Mouse (Mus musculus): ENCODE measurements at regions not wholly inside any gene's neighbourhood (a gene's known extent, or its start where the extent isn't known, plus 50 kb on each side); places are given as distances from the start of the nearest gene placed in this dataset.
"Not testable (repeated sequence)": the region's sequence is repeated elsewhere in the genome, so short reads cannot be mapped to it uniquely, and the experiment has no call there.

GRCm38 (mm10) chr7:60293556-60293955 is 153.5 kb upstream of the Snrpn start:
- Histone ChIP-seq H3K27me3 (replicated peaks; ENCODE audit: control insufficient read depth, insufficient read depth, low read length) (no peaks in the 10 kb centered on the region), H3K9me3 (ENCODE audit: control insufficient read depth, low read length) (no peaks in the 10 kb centered on the region), H3K4me3 (ENCODE audit: low read length) (no peak overlapping the region), H3K36me3 (ENCODE audit: control insufficient read depth, insufficient read depth, low read length) (no peaks in the 10 kb centered on the region), H3K4me1 (ENCODE audit: control insufficient read depth, insufficient read depth, low read length) (no peaks in the 10 kb centered on the region), H3K4me2 (ENCODE audit: low read depth, low read length) (no peak overlapping the region), H3K27ac (ENCODE audit: low read length) (no peak overlapping the region), H3K9ac (ENCODE audit: low read depth, low read length) (no peak overlapping the region)
- ATAC-seq = no peak
- 89% methylated on average over 9 of the region's 9 CpGs for WGBS

GRCm38 (mm10) chr7:60244187-60244866 is 104.3 kb upstream of the Snrpn start:
- peak; percentile 100 for ATAC-seq
- H3K27ac ChIP-seq (ENCODE audit: low read length); H3K4me1 ChIP-seq (ENCODE audit: control insufficient read depth, insufficient read depth, low read length); H3K36me3 ChIP-seq (ENCODE audit: control insufficient read depth, insufficient read depth, low read length); H3K9ac ChIP-seq (ENCODE audit: low read depth, low read length); H3K27me3 ChIP-seq (replicated peaks; ENCODE audit: control insufficient read depth, insufficient read depth, low read length); H3K9me3 ChIP-seq (ENCODE audit: control insufficient read depth, low read length): not testable (repeated sequence)
- WGBS = 19% methylated on average over 22 of the region's 22 CpGs
- Histone ChIP-seq H3K4me3 (ENCODE audit: low read length) (peak overlapping the region; percentile 38), H3K4me2 (ENCODE audit: low read depth, low read length) (peak overlapping the region; percentile 23; the same call in 1 of the 2 replicates)

GRCm38 (mm10) chr7:60243746-60244145 is 103.7 kb upstream of the Snrpn start:
- not testable (repeated sequence) for H3K27ac ChIP-seq (ENCODE audit: low read length); H3K9ac ChIP-seq (ENCODE audit: low read depth, low read length); H3K9me3 ChIP-seq (ENCODE audit: control insufficient read depth, low read length); H3K27me3 ChIP-seq (replicated peaks; ENCODE audit: control insufficient read depth, insufficient read depth, low read length); H3K4me1 ChIP-seq (ENCODE audit: control insufficient read depth, insufficient read depth, low read length); H3K36me3 ChIP-seq (ENCODE audit: control insufficient read depth, insufficient read depth, low read length)
- Histone ChIP-seq H3K4me2 (ENCODE audit: low read depth, low read length) (0 out of 2 replicates have a peak overlapping the region, but pooled peaks have one; percentile 12), H3K4me3 (ENCODE audit: low read length) (peak overlapping the region; percentile 38)
- peak; percentile 95 for ATAC-seq
- WGBS = 29% methylated on average over 11 of the region's 11 CpGs

DNA sequence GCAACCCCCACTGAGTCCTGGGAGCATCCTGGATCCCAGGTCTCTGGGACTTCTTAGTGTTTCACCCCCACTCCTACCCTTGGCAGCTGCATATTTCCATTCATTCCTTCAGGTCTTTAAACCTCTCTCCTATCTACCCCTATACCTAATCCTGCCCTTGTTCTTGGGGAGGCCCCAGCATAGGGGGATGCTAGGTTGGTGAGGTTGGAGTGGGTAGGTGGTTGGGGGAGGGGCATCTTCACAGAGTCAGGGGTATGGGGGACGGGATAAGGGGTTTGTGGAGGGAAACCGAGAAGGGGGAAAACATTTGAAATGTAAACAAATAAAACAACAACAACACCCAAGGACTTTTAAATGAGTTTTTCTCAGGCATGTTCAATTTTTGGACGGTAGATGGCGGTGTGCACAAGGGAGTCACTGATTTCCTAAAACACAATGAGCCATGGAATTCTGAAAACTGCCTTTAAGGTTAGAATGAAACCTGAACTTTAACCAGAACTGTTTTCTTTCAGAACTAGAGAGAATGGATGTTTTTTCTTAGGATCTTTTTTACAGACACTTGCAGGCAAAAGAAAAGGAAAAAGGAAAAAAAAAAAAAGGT is 98.7 kb upstream of the Snrpn start:
- not testable (repeated sequence) for H3K9me3 ChIP-seq (ENCODE audit: control insufficient read depth, low read length); H3K4me3 ChIP-seq (ENCODE audit: low read length); H3K36me3 ChIP-seq (ENCODE audit: control insufficient read depth, insufficient read depth, low read length); H3K4me1 ChIP-seq (ENCODE audit: control insufficient read depth, insufficient read depth, low read length); ATAC-seq; H3K4me2 ChIP-seq (ENCODE audit: low read depth, low read length); H3K27ac ChIP-seq (ENCODE audit: low read length); H3K27me3 ChIP-seq (replicated peaks; ENCODE audit: control insufficient read depth, insufficient read depth, low read length); H3K9ac ChIP-seq (ENCODE audit: low read depth, low read length)
- 7% methylated on average over 4 of the region's 4 CpGs for WGBS

DNA sequence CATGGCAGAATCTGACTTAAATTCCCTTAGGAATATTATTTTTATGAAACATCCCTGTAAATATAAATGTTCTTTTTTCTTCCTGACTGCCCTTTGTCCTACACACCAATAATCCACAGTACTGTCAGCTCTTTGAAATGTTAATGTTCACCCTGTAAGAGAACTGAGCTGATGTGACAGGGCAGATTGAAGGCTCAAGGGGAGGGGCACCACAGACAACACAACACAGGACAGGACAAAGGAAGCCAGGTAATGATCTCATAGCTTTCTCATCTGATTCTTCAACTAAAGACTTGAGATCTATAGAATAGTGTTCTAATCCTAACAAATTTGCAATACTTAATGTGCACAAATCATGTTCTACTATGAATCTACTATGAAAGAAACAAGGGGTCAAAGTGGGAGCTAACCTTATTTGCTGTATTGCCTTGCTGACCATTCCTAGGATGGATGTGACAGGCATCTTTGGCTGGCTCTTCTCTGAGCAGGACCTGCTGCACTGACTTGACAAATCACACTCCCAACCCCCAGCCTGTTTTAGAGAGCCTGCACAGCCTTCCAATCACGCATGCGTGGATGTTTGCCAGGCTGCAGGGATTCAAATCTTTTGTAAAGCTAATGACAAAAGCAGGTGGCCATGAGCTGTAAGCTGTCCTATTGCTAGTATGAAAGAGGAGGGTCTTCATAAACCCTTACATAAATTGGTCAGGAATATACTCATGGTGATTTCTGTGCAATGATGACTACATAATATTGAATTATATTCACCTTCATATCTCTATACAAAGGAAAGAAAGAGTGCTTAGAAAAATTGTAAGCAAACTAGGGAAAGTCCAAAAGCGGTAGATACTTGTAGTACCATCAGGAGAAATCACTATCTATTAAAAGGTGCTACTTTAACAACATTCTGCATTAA is 76.6 kb upstream of the Snrpn start:
- H3K27me3 ChIP-seq (replicated peaks; ENCODE audit: control insufficient read depth, insufficient read depth, low read length); H3K27ac ChIP-seq (ENCODE audit: low read length): not testable (repeated sequence)
- WGBS = 50% methylated on average over 3 of the region's 3 CpGs

More for the DNA sequence above, 76.6 kb upstream of the Snrpn start:
- ATAC-seq; H3K4me1 ChIP-seq (ENCODE audit: control insufficient read depth, insufficient read depth, low read length); H3K4me3 ChIP-seq (ENCODE audit: low read length); H3K9me3 ChIP-seq (ENCODE audit: control insufficient read depth, low read length); H3K36me3 ChIP-seq (ENCODE audit: control insufficient read depth, insufficient read depth, low read length); H3K9ac ChIP-seq (ENCODE audit: low read depth, low read length); H3K4me2 ChIP-seq (ENCODE audit: low read depth, low read length): not testable (repeated sequence)
